Mouse (Mus musculus) megakaryocyte-erythroid progenitor cell, adult 5-6 weeks (primary cell): ENCODE data around the gene Rpl3. TPM values are rescaled to one million over a fixed set of nuclear protein-coding genes. Genes with fewer than 3 reads are reported as not detected.

Experiments used
- ATAC-seq: replicated peaks from 2 replicates; pipeline ENCODE4 v1.8.0; 2016; ENCODE audit warnings: mild to moderate bottlenecking, inconsistent platforms; ENCODE audit not compliant: severe bottlenecking, poor library complexity, low FRiP score, low TSS enrichment
- total RNA-seq, 2 experiments: library from RNA; stranded (forward) in 1 of 2; stranded (reverse) in 1 of 2; fragments of 200-1000, 215-1000 nt in 1 of 2; fragments of >200 nt in 1 of 2; fragmentation: Nextera tagmentation in 1 of 2; gene quantifications; 2 replicates each; pipeline ENCODE4 v1.2.3; 2014 to 2017

Rpl3 gene
- total RNA-seq, 2 experiments from 2014 or later, result 2,775 to 3,275 TPM

GRCm38 (mm10) chr15:80051092-80051761 is 40.4 kb downstream of the Rpl3 start:
- no peak for ATAC-seq

- no peak for ATAC-seq
These were observed 41.6 kb downstream of the Rpl3 start for GRCm38 (mm10) chr15:80050093-80050492.

GRCm38 (mm10) chr15:80047973-80048372 is 43.7 kb downstream of the Rpl3 start:
- no peak for ATAC-seq

- no peak for ATAC-seq
These were observed 44.4 kb downstream of the Rpl3 start for GRCm38 (mm10) chr15:80047242-80047641.

- ATAC-seq, result no peak
These were observed 45.9 kb downstream of the Rpl3 start for GRCm38 (mm10) chr15:80045749-80046148.

- ATAC-seq, result no peak
These were observed 47.4 kb downstream of the Rpl3 start for GRCm38 (mm10) chr15:80044249-80044648.

GRCm38 (mm10) chr15:80042152-80042551 is 49.5 kb downstream of the Rpl3 start:
- no peak for ATAC-seq

- ATAC-seq, result no peak
These were observed 53.6 kb downstream of the Rpl3 start for GRCm38 (mm10) chr15:80038110-80038391.

- no peak for ATAC-seq
These were observed 54.2 kb downstream of the Rpl3 start for GRCm38 (mm10) chr15:80037255-80038109.

- no peak for ATAC-seq
These were observed 56.3 kb downstream of the Rpl3 start for GRCm38 (mm10) chr15:80035341-80035885.

- ATAC-seq, result no peak
These were observed 56.8 kb downstream of the Rpl3 start for GRCm38 (mm10) chr15:80034913-80035312.

GRCm38 (mm10) chr15:80034366-80034765 is 57.3 kb downstream of the Rpl3 start:
- no peak for ATAC-seq

- no peak for ATAC-seq
These were observed 60.5 kb downstream of the Rpl3 start for GRCm38 (mm10) chr15:80031133-80031532.

- ATAC-seq, result no peak
These were observed 61.3 kb downstream of the Rpl3 start for GRCm38 (mm10) chr15:80030399-80030798.

- ATAC-seq, result no peak
These were observed 62.8 kb downstream of the Rpl3 start for GRCm38 (mm10) chr15:80028862-80029261.

Other genes starting within 250 kb of the Rpl3 start
- 243 and 293 TPM in 2 replicates for gene Apobec3, start 200.2 kb downstream of the Rpl3 start, total RNA-seq (2014; fragmentation: Nextera tagmentation)
- gene Apobec3, start 200.2 kb downstream of the Rpl3 start, total RNA-seq (2017), result 135 and 175 TPM in 2 replicates
- 6.8 and 9.9 TPM in 2 replicates for gene Cbx7, start 120.7 kb downstream of the Rpl3 start, total RNA-seq (2014; fragmentation: Nextera tagmentation)
- 2.5 and 4.4 TPM in 2 replicates for gene Cbx7, start 120.7 kb downstream of the Rpl3 start, total RNA-seq (2017)
- 0.39 and 0.99 TPM in 2 replicates for gene Pdgfb, start 76.9 kb downstream of the Rpl3 start, total RNA-seq (2014; fragmentation: Nextera tagmentation)
- gene Pdgfb, start 76.9 kb downstream of the Rpl3 start, total RNA-seq (2017), result 0.11 TPM in 1 of 2 replicates, not detected in the other
- 12.7 and 18.1 TPM in 2 replicates for gene Syngr1, start 534 bp downstream of the Rpl3 start, total RNA-seq (2014; fragmentation: Nextera tagmentation)
- 5.9 and 7.0 TPM in 2 replicates for gene Syngr1, start 534 bp downstream of the Rpl3 start, total RNA-seq (2017)
- gene Tab1, start 41.3 kb upstream of the Rpl3 start, total RNA-seq (2014; fragmentation: Nextera tagmentation), result 34.4 and 68.3 TPM in 2 replicates
- 13.8 and 20.4 TPM in 2 replicates for gene Tab1, start 41.3 kb upstream of the Rpl3 start, total RNA-seq (2017)
- not detected in 2 replicates for gene Mgat3, start 81.9 kb upstream of the Rpl3 start, total RNA-seq (2014; fragmentation: Nextera tagmentation)
- not detected in 2 replicates for gene Mgat3, start 81.9 kb upstream of the Rpl3 start, total RNA-seq (2017)
- gene Mief1, start 142.2 kb upstream of the Rpl3 start, total RNA-seq (2014; fragmentation: Nextera tagmentation), result 29.0 and 36.7 TPM in 2 replicates
- gene Mief1, start 142.2 kb upstream of the Rpl3 start, total RNA-seq (2017), result 21.2 and 25.8 TPM in 2 replicates
- gene AC140267.1, start 144.0 kb upstream of the Rpl3 start, total RNA-seq (2014; fragmentation: Nextera tagmentation), result 5.6 and 6.5 TPM in 2 replicates
- not detected in 2 replicates for gene AC140267.1, start 144.0 kb upstream of the Rpl3 start, total RNA-seq (2017)
- gene Atf4, start 163.3 kb upstream of the Rpl3 start, total RNA-seq (2014; fragmentation: Nextera tagmentation), result 145 and 192 TPM in 2 replicates
- gene Atf4, start 163.3 kb upstream of the Rpl3 start, total RNA-seq (2017), result 292 and 318 TPM in 2 replicates
- gene Rps19bp1, start 172.4 kb upstream of the Rpl3 start, total RNA-seq (2014; fragmentation: Nextera tagmentation), result 51.6 and 54.4 TPM in 2 replicates
- 28.7 and 36.3 TPM in 2 replicates for gene Rps19bp1, start 172.4 kb upstream of the Rpl3 start, total RNA-seq (2017)
- not detected in 2 replicates for gene Cacna1i, start 195.4 kb upstream of the Rpl3 start, total RNA-seq (2014; fragmentation: Nextera tagmentation)
- not detected in 2 replicates for gene Cacna1i, start 195.4 kb upstream of the Rpl3 start, total RNA-seq (2017)